Mouse (Mus musculus) stomach, embryonic 15.5 days (tissue): ENCODE data around the gene Ackr3. TPM values are rescaled to one million over a fixed set of nuclear protein-coding genes. Genes with fewer than 3 reads are reported as not detected.

Experiments used
- ATAC-seq: fragments of 200-750 bp; cut with Nextera tagmentation; 2 replicates; pipeline ENCODE4 v1.8.0; 2017; ENCODE audit warnings: low read depth, moderate number of reproducible peaks, moderate TSS enrichment; ENCODE audit not compliant: insufficient read depth, low FRiP score
- H3K27ac ChIP-seq: fragments of 300-500 bp; sonication (generic); 2 replicates; pipeline ENCODE4 v1.5.1; 2015; ENCODE audit warnings: mild to moderate bottlenecking, inconsistent platforms
- H3K27me3 ChIP-seq: fragments of 300-500 bp; sonication (generic); replicated peaks from 2 replicates; pipeline ENCODE4 v1.6.1; 2015; ENCODE audit warnings: inconsistent platforms
- H3K36me3 ChIP-seq: fragments of 300-500 bp; sonication (generic); 2 replicates; pipeline ENCODE4 v1.6.1; 2015; ENCODE audit warnings: inconsistent platforms
- H3K4me1 ChIP-seq: fragments of 300-500 bp; sonication (generic); 2 replicates; pipeline ENCODE4 v1.6.1; 2015; ENCODE audit warnings: inconsistent platforms
- H3K4me2 ChIP-seq: fragments of 300-500 bp; sonication (generic); 2 replicates; pipeline ENCODE4 v1.6.1; 2015; ENCODE audit warnings: mild to moderate bottlenecking, inconsistent platforms
- H3K4me3 ChIP-seq: fragments of 300-500 bp; sonication (generic); replicated peaks from 2 replicates; pipeline ENCODE4 v1.5.1; 2015; ENCODE audit warnings: inconsistent platforms
- H3K9ac ChIP-seq: fragments of 300-500 bp; sonication (generic); 2 replicates; pipeline ENCODE4 v1.6.1; 2015; ENCODE audit warnings: inconsistent platforms
- H3K9me3 ChIP-seq: fragments of 300-500 bp; sonication (generic); 2 replicates; pipeline ENCODE4 v1.6.1; 2016; ENCODE audit warnings: inconsistent platforms
- WGBS: fragments of 180-500 bp; shearing (Covaris S2); methylation state at CpG from one replicate; pipeline ENCODE4 v1.1.7; 2015; 5-methylcytosine and 5-hydroxymethylcytosine counted together
- polyA plus RNA-seq: library from polyadenylated mRNA; unstranded; fragments of >200 nt; fragmentation: Nextera tagmentation; extraction: Ambion mirVana; gene quantifications from 2 replicates; pipeline ENCODE4 v1.2.1, GENCODE M21; 2015

The Ackr3 gene
- polyA plus RNA-seq = 18.2 and 22.6 TPM in 2 replicates

GRCm38 (mm10) chr1:90203783-90204690, at the start of gene Ackr3:
TSS of gene Ackr3 (plus strand) at chr1:90203980.
- Histone ChIP-seq H3K27me3 (no peaks in the 10 kb centered on the region), H3K4me3 (peak within 1 kb of the TSS; percentile 51), H3K36me3 (no peaks in the 10 kb centered on the region), H3K9ac (peak within 1 kb of the TSS; percentile 46; the same call in 1 of the 2 replicates), H3K9me3 (no peaks in the 10 kb centered on the region), H3K4me2 (peak within 1 kb of the TSS; percentile 56), H3K4me1 (peaks cover 31% of the 10 kb centered on the region), H3K27ac (peak within 1 kb of the TSS; percentile 91)
- WGBS = 3% methylated on average over 19 of the region's 19 CpGs
- peak; percentile 73 for ATAC-seq

GRCm38 (mm10) chr1:90156589-90156988, 47.2 kb upstream of the Ackr3 start:
- H3K27me3 ChIP-seq = no peaks in the 10 kb centered on the region
- no peak overlapping the region for H3K4me2 ChIP-seq
- no peak overlapping the region for H3K9ac ChIP-seq
- H3K4me3 ChIP-seq = no peak overlapping the region
- H3K27ac ChIP-seq = no peak overlapping the region
- H3K36me3 ChIP-seq = no peaks in the 10 kb centered on the region
- peaks cover 9% of the 10 kb centered on the region for H3K4me1 ChIP-seq
- WGBS = 61% methylated on average over 7 of the region's 7 CpGs
- H3K9me3 ChIP-seq = no peaks in the 10 kb centered on the region
- ATAC-seq = no peak

GRCm38 (mm10) chr1:90159927-90160326, 43.9 kb upstream of the Ackr3 start:
- no peaks in the 10 kb centered on the region for H3K9me3 ChIP-seq
- peaks cover 4% of the 10 kb centered on the region; the same call in 1 of the 2 replicates for H3K4me1 ChIP-seq
- no peak overlapping the region for H3K27ac ChIP-seq
- no peaks in the 10 kb centered on the region for H3K27me3 ChIP-seq
- 41% methylated on average over 13 of the region's 13 CpGs for WGBS
- H3K4me2 ChIP-seq = no peak overlapping the region
- no peaks in the 10 kb centered on the region for H3K36me3 ChIP-seq
- no peak overlapping the region for H3K4me3 ChIP-seq
- H3K9ac ChIP-seq = no peak overlapping the region
- ATAC-seq = no peak

GRCm38 (mm10) chr1:90161623-90162022, 42.2 kb upstream of the Ackr3 start:
- no peaks in the 10 kb centered on the region for H3K27me3 ChIP-seq
- H3K4me3 ChIP-seq = no peak overlapping the region
- no peak for ATAC-seq
- H3K4me1 ChIP-seq = peaks cover 4% of the 10 kb centered on the region; the same call in 1 of the 2 replicates
- no peak overlapping the region for H3K9ac ChIP-seq
- H3K4me2 ChIP-seq = no peak overlapping the region
- no peaks in the 10 kb centered on the region for H3K9me3 ChIP-seq
- H3K27ac ChIP-seq = no peak overlapping the region
- WGBS = 67% methylated on average over 6 of the region's 6 CpGs
- H3K36me3 ChIP-seq = no peaks in the 10 kb centered on the region

- no peaks in the 10 kb centered on the region for H3K36me3 ChIP-seq
- H3K9me3 ChIP-seq = no peaks in the 10 kb centered on the region
- peak; percentile 49; the same call in 1 of the 2 replicates for ATAC-seq
- 30% methylated on average over 13 of the region's 13 CpGs for WGBS
- H3K27me3 ChIP-seq = no peaks in the 10 kb centered on the region
- H3K9ac ChIP-seq = no peak overlapping the region
- no peak overlapping the region for H3K4me3 ChIP-seq
- no peak overlapping the region for H3K4me2 ChIP-seq
- peaks cover 4% of the 10 kb centered on the region; the same call in 1 of the 2 replicates for H3K4me1 ChIP-seq
- H3K27ac ChIP-seq = no peak overlapping the region
Observed at GRCm38 (mm10) chr1:90162379-90162857, 41.4 kb upstream of the Ackr3 start.

- H3K27me3 ChIP-seq = no peaks in the 10 kb centered on the region
- no peak overlapping the region for H3K4me2 ChIP-seq
- WGBS = 70% methylated on average over 7 of the region's 7 CpGs
- no peak overlapping the region for H3K4me3 ChIP-seq
- H3K27ac ChIP-seq = no peak overlapping the region
- H3K36me3 ChIP-seq = no peaks in the 10 kb centered on the region
- no peak for ATAC-seq
- H3K9me3 ChIP-seq = no peaks in the 10 kb centered on the region
- H3K4me1 ChIP-seq = peaks cover 4% of the 10 kb centered on the region; the same call in 1 of the 2 replicates
- H3K9ac ChIP-seq = no peak overlapping the region
Observed at GRCm38 (mm10) chr1:90163161-90163560, 40.6 kb upstream of the Ackr3 start.

GRCm38 (mm10) chr1:90164319-90164718, 39.5 kb upstream of the Ackr3 start:
- WGBS = 40% methylated on average over 3 of the region's 3 CpGs
- Histone ChIP-seq H3K4me1 (peaks cover 4% of the 10 kb centered on the region; the same call in 1 of the 2 replicates), H3K27ac (no peak overlapping the region), H3K36me3 (no peaks in the 10 kb centered on the region), H3K9ac (no peak overlapping the region), H3K27me3 (no peaks in the 10 kb centered on the region), H3K4me3 (no peak overlapping the region), H3K9me3 (no peaks in the 10 kb centered on the region), H3K4me2 (no peak overlapping the region)
- peak; percentile 29; the same call in 1 of the 2 replicates for ATAC-seq

GRCm38 (mm10) chr1:90174338-90174737, 29.4 kb upstream of the Ackr3 start:
- WGBS = 59% methylated on average over 8 of the region's 8 CpGs

GRCm38 (mm10) chr1:90176223-90176622, 27.6 kb upstream of the Ackr3 start:
- Histone ChIP-seq H3K4me3 (no peak overlapping the region), H3K36me3 (no peaks in the 10 kb centered on the region), H3K27ac (no peak overlapping the region), H3K4me1 (no peaks in the 10 kb centered on the region), H3K9ac (no peak overlapping the region), H3K4me2 (no peak overlapping the region), H3K27me3 (0 out of 2 replicates have a peak, but pooled peaks cover 3% of the 10 kb centered on the region), H3K9me3 (no peaks in the 10 kb centered on the region)
- 49% methylated on average over 7 of the region's 7 CpGs for WGBS
- ATAC-seq = no peak

More at GRCm38 (mm10) chr1:90174338-90174737, 29.4 kb upstream of the Ackr3 start:
- H3K4me2 ChIP-seq = no peak overlapping the region
- H3K4me3 ChIP-seq = no peak overlapping the region
- no peaks in the 10 kb centered on the region for H3K9me3 ChIP-seq
- H3K9ac ChIP-seq = no peak overlapping the region
- no peaks in the 10 kb centered on the region for H3K36me3 ChIP-seq
- H3K27me3 ChIP-seq = 0 out of 2 replicates have a peak, but pooled peaks cover 3% of the 10 kb centered on the region
- ATAC-seq = no peak
- no peaks in the 10 kb centered on the region for H3K4me1 ChIP-seq
- no peak overlapping the region for H3K27ac ChIP-seq

GRCm38 (mm10) chr1:90177565-90177964, 26.2 kb upstream of the Ackr3 start:
- Histone ChIP-seq H3K27ac (no peak overlapping the region), H3K27me3 (0 out of 2 replicates have a peak, but pooled peaks cover 3% of the 10 kb centered on the region), H3K4me1 (no peaks in the 10 kb centered on the region), H3K9ac (no peak overlapping the region), H3K4me2 (no peak overlapping the region), H3K9me3 (no peaks in the 10 kb centered on the region), H3K36me3 (no peaks in the 10 kb centered on the region), H3K4me3 (no peak overlapping the region)
- ATAC-seq = no peak

- H3K4me1 ChIP-seq = no peaks in the 10 kb centered on the region
- H3K27ac ChIP-seq = no peak overlapping the region
- peak; percentile 76 for ATAC-seq
- 0 out of 2 replicates have a peak, but pooled peaks cover 3% of the 10 kb centered on the region for H3K27me3 ChIP-seq
- no peaks in the 10 kb centered on the region for H3K9me3 ChIP-seq
- no peak overlapping the region for H3K9ac ChIP-seq
- no peaks in the 10 kb centered on the region for H3K36me3 ChIP-seq
- no peak overlapping the region for H3K4me2 ChIP-seq
- no peak overlapping the region for H3K4me3 ChIP-seq
- WGBS = 32% methylated on average over 5 of the region's 5 CpGs
Observed at GRCm38 (mm10) chr1:90177978-90178377, 25.8 kb upstream of the Ackr3 start.

- Histone ChIP-seq H3K4me2 (no peak overlapping the region), H3K9me3 (no peaks in the 10 kb centered on the region), H3K27ac (no peak overlapping the region), H3K4me1 (no peaks in the 10 kb centered on the region), H3K9ac (no peak overlapping the region), H3K4me3 (no peak overlapping the region), H3K27me3 (0 out of 2 replicates have a peak, but pooled peaks cover 3% of the 10 kb centered on the region), H3K36me3 (no peaks in the 10 kb centered on the region)
- WGBS = 80% methylated on average over 7 of the region's 7 CpGs
- ATAC-seq = no peak
Observed at GRCm38 (mm10) chr1:90180479-90180878, 23.3 kb upstream of the Ackr3 start.
